Mouse (Mus musculus) olfactory bulb, adult 2 months (tissue): Measurements from ENCODE around the gene Rspo3. TPM values are rescaled to one million over a fixed set of nuclear protein-coding genes. Genes with fewer than 3 reads are reported as not detected.

ENCODE experiments used
- H3K27ac ChIP-seq: fragments of 200-500 bp; 2 replicates; pipeline ENCODE4 v1.5.1; 2012; ENCODE audit warnings: low read depth, low read length; ENCODE audit not compliant: insufficient read depth
- H3K4me1 ChIP-seq: fragments of 200-500 bp; 2 replicates; pipeline ENCODE4 v1.6.1; 2012; ENCODE audit warnings: low read length; ENCODE audit not compliant: control insufficient read depth, insufficient read depth
- H3K4me3 ChIP-seq: fragments of 200-500 bp; 2 replicates; pipeline ENCODE4 v1.5.1; 2012; ENCODE audit warnings: mild to moderate bottlenecking, low read depth, low read length, moderate library complexity; ENCODE audit not compliant: insufficient read depth
- CTCF ChIP-seq: fragments of 200-500 bp; IDR thresholded peaks from 2 replicates; pipeline ENCODE4 v1.5.1; 2012; ENCODE audit warnings: low read depth, mild to moderate bottlenecking, low read length, moderate library complexity; ENCODE audit not compliant: insufficient read depth
- POLR2A ChIP-seq: fragments of 200-500 bp; IDR thresholded peaks from 2 replicates; pipeline ENCODE4 v1.6.1; 2012; ENCODE audit warnings: mild to moderate bottlenecking, low read depth, low read length, moderate library complexity; ENCODE audit not compliant: insufficient read depth
- WGBS: fragments of 180-500 bp; shearing (Covaris S2); methylation state at CpG from one replicate; pipeline ENCODE4 v1.1.7; 2018; 5-methylcytosine and 5-hydroxymethylcytosine counted together
- polyA plus RNA-seq: library from polyadenylated mRNA; stranded (reverse); fragments of >200 nt; gene quantifications from 2 replicates; pipeline ENCODE4 v1.2.4, GENCODE M21; 2012; ENCODE audit warnings: low replicate concordance; ENCODE audit not compliant: missing spikeins, insufficient read depth, insufficient read length

Rspo3 gene
- polyA plus RNA-seq, 1 experiment = not detected

DNA sequence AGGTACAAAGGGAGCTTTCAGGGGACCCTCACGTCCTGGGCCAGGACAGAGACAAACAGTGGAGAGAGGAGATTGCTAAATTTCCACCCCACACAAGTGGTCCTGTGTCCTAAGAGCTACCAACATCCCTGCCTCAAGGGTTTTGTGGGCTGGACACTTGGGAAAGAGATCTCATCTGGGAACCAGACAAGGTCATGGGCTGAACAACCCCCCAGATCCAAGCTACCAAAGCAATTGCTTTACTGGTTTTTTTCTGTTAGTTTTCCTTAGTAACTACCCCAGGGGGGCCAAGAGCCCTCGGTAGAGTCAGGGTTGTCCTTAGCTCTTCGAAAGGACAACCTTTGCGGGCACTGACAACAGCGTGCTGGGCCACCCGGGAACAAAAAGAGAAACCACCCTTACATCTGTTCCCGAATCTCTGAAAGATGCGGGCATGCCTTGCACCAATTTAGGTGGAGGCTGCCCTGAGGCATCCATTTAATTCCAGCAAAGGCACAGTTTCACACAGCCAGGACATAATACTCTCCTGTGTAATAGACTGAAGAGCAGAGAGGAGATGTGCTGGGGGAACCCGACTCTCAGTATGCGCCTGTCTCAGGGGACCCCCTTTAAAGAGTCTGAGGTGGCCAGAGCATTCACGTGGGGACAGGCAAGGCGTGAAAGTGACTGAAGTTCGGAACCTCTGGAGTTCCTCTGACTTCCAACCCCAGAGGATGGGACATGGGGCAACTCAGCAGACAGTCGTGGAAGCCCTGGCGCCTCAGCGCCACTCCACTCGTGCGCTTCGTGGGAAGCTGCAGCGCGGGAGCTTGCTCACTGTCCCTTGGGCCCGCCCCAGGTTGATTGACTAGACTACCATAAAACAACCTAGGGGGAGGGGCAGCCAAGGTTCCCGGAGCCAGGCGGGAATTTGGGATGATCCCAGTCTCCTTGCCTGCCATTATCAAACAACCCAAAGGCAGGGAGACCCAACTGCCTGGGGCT lies 1.5 kb downstream of the Rspo3 start:
- peak overlapping the region; percentile 92 for H3K4me3 ChIP-seq
- 8% methylated on average over 24 of the region's 24 CpGs for WGBS
- 0 out of 2 replicates have a peak overlapping the region, but pooled peaks have one; percentile 4 for H3K27ac ChIP-seq
- peaks cover 12% of the 10 kb centered on the region; the same call in 1 of the 2 replicates for H3K4me1 ChIP-seq
- TF ChIP-seq CTCF (no peak), POLR2A (no peak)

DNA sequence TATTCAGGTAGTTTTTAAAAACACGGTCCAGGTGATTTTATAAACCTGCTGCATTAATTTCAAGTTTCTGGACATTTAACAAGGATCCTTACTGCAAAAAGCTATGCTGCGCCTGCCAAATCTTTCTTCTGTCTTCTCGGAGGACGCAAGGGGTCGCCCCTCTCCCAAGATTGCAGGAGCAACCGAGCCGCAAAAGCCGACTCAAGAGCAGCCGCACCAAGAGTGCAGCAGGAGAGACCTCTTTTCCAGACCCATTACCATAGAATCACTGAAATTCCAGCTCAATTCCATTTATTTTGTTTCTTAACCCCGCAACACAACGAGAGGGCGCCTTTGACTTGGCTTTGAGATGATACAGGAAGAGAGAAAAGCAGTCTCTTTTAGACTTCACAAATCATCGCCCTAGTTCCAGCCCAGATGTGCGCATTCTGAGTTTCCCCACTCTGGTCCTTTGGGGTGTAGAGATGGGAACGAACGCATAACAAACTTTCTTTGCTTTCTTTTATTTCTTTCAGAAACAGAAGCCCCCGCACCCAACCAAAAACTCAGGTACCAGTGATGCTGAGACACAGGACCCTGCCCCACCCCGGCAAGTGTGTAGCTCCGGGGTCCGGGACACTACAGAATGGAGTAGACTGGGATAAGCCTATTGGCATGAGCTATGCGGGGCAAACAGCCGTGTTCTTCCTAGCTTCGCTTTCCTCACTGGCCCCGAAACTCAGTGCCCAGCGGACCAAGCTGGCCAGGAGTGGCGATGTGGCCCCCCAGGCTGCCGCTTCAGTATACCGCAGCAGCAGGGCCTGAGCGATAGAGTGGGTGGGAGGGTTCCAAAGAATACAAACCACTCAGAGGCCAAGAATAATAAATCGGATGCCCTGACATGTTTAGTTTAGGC lies 2.6 kb downstream of the Rspo3 start:
- Histone ChIP-seq H3K27ac (no peak overlapping the region), H3K4me3 (peak overlapping the region; percentile 92), H3K4me1 (peaks cover 12% of the 10 kb centered on the region; the same call in 1 of the 2 replicates)
- 1% methylated on average over 30 of the region's 30 CpGs for WGBS
- TF ChIP-seq POLR2A = no peak
- TF ChIP-seq CTCF = peak; percentile 79

DNA sequence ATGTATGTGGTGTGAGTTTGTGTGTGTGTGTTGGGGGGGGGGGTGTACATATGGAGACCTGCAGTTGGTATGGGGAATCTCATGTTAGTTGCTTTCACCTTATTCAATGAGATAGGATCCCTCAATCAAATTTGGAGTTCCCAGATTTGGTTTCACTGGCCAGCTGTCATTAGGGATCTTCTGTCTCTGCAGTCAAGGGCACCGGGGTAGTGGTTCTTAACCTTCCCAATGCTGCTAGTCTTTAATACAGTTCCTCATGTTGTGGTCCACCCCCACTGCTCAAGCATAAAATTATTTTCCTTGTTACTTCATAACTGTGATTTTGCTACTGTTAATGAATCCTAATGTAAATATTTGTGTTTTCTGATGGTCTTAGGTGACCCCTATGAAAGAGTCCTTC lies 22.1 kb downstream of the Rspo3 start:
- no peak for TF ChIP-seq CTCF
- no peak for TF ChIP-seq POLR2A
- H3K4me3 ChIP-seq = no peak overlapping the region
- no peak overlapping the region for H3K27ac ChIP-seq
- WGBS = 94% methylated on average over 1 of the region's 1 CpGs
- H3K4me1 ChIP-seq = no peaks in the 10 kb centered on the region

DNA sequence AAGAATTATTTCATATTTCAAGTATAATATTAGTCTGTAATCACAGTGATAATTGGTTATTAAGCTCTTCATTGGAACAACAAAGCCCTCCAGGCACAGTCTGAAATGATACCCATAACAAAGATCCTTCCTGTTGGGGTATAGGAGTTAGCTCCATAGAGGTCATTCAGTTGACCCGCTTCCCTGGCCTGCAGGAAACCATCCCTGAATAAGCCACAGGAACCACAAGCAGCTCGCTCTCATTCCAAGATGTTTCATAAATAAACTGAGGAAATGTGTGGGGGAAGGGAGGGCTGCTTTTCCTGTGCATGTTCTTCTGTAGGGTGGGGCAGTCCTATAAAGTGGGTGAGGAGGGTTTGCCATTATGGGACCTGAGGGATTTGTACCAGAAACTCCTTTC lies 27.5 kb downstream of the Rspo3 start:
- Histone ChIP-seq H3K27ac (no peak overlapping the region), H3K4me3 (no peak overlapping the region), H3K4me1 (no peaks in the 10 kb centered on the region)
- 75% methylated on average over 2 of the region's 2 CpGs for WGBS
- TF ChIP-seq CTCF = no peak
- no peak for TF ChIP-seq POLR2A

DNA sequence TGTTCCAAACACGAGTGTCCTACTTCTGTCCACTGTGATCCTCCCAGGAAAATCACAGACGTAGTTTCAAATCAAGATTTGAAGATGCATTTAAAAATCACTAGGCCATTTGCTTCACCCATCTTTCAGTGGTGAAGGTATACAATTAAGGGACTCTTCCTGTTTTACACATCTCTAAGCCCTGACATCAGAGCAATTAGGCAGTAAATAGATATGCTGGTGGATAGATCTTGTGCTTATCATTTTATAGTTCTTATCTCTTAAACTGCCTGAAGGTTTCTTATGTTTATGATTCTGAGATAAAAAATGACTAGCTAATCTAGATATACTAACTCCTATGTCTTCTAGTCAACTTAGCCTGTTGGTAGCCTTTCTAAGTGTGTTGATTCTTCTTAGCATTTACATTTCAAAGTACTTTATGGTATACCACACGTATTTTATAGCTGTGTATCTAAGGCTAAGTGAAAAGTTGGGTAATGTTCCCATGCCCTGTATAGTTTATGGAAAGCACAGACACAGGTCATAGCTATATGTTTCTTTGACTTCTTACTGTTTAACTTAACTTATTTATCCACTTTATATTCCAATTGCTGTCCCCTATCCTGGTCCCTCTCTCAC lies 38.4 kb downstream of the Rspo3 start:
- H3K27ac ChIP-seq = no peak overlapping the region
- H3K4me1 ChIP-seq = no peaks in the 10 kb centered on the region
- 75% methylated on average over 3 of the region's 3 CpGs for WGBS
- TF ChIP-seq CTCF (no peak), POLR2A (no peak)
- no peak overlapping the region for H3K4me3 ChIP-seq

DNA sequence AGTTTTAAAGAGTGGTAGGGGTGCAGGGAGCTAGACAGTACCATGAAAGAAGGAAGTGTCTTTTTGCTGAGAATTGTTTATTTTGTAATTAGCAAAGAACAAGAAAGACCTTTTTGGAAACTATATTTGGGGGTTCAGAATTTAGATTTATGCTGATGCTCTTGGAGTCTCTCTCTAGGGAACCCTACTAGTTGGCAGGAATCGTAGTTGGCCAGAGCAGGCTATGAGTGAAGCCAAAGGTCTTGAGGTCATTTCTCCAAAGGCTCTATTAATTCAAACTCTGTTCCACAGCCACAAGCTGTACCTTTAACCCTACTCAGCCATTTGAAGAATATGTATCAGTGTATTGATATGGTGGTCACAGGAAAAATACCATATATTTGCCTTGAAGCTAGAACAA lies 41.7 kb downstream of the Rspo3 start:
- H3K27ac ChIP-seq = no peak overlapping the region
- 70% methylated on average over 1 of the region's 1 CpGs for WGBS
- TF ChIP-seq CTCF (no peak), POLR2A (no peak)
- H3K4me1 ChIP-seq = no peaks in the 10 kb centered on the region
- H3K4me3 ChIP-seq = no peak overlapping the region

DNA sequence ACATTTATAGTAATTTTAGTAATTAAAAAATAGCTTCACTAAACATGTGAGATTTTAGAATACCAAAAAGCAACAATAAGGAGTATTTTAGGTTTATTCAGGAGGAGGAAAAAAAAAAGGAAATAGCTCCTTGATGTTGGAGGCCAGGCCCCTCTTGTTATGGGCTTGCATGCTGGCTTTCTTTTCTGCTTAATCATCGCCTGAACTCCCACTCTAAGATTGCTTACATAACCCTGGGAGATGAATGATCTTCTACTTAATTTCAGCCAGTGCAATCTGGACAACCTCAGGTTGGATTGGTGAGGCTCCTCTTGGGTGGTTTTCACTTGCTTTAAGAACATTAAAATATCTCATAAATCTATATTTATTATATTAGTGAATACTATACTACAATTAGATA lies 54.7 kb downstream of the Rspo3 start:
- no peaks in the 10 kb centered on the region for H3K4me1 ChIP-seq
- TF ChIP-seq POLR2A (no peak), CTCF (no peak)
- no peak overlapping the region for H3K4me3 ChIP-seq
- WGBS = 66% methylated on average over 1 of the region's 1 CpGs
- no peak overlapping the region for H3K27ac ChIP-seq

DNA sequence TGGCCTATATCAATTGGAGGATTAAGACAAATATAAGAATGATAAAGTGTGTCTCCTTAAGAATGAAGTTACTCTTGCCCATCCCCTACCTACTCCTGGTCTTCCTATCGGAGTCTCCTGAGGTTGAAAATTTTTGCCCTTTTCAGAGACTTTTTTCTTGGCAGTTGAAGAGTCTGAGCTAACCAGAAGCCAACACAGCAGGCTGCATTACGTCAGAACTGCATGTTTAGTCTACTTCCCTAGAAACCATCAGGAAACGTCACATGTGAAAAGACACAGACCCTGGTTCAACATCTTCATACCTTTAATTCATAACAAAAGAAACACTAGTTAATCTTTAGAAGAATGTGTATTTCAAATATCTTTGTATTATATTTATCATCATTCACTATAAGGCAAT lies 56.3 kb downstream of the Rspo3 start:
- Histone ChIP-seq H3K27ac (no peak overlapping the region), H3K4me1 (no peaks in the 10 kb centered on the region), H3K4me3 (no peak overlapping the region)
- TF ChIP-seq CTCF (no peak), POLR2A (no peak)
- 64% methylated on average over 3 of the region's 3 CpGs for WGBS

DNA sequence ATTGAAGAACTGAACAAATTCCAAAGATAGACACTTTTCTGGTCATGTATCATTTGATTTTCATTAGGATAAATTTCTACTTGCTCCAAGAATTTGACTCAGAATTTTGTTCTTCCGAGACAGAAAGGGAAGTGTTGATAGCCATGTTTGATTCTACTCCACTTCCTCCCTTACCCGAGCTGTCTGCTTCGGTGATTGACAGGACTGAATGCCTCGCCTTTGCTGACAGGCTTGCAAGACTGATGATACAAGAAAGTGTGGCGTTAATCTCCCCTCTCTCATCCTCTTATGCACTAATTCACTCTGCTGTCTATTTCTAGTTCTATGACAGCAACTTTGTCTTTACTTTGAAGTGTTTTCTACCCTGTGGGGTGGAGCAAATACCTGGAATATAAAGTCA lies 65.2 kb downstream of the Rspo3 start:
- H3K4me1 ChIP-seq = no peaks in the 10 kb centered on the region
- no peak for TF ChIP-seq CTCF
- no peak for TF ChIP-seq POLR2A
- no peak overlapping the region for H3K27ac ChIP-seq
- no peak overlapping the region for H3K4me3 ChIP-seq
- 71% methylated on average over 5 of the region's 5 CpGs for WGBS
